Mouse (Mus musculus) adipocyte (in vitro differentiated cells): Measurements from ENCODE around the gene Stk39.

Experiments
- DNase-seq: peaks from one replicate; pipeline ENCODE4 v3.0.0-alpha.2; 2016; ENCODE audit warnings: low spot score

Stk39 gene

GRCm38 (mm10) chr2:68420223-68420622 is 51.8 kb downstream of the Stk39 start:
- DNase-seq: no peak

GRCm38 (mm10) chr2:68419746-68420145 is 52.3 kb downstream of the Stk39 start:
- DNase-seq: no peak

GRCm38 (mm10) chr2:68419165-68419564 is 52.9 kb downstream of the Stk39 start:
- no peak for DNase-seq

- DNase-seq: peak; percentile 89
Observed at GRCm38 (mm10) chr2:68417081-68417480, 55.0 kb downstream of the Stk39 start.

- DNase-seq: peak; percentile 78
Observed at GRCm38 (mm10) chr2:68415691-68416090, 56.4 kb downstream of the Stk39 start.

- no peak for DNase-seq
Observed at GRCm38 (mm10) chr2:68412149-68412548, 59.9 kb downstream of the Stk39 start.

- DNase-seq: no peak
Observed at GRCm38 (mm10) chr2:68411201-68411600, 60.9 kb downstream of the Stk39 start.

- no peak for DNase-seq
Observed at GRCm38 (mm10) chr2:68409640-68410215, 62.3 kb downstream of the Stk39 start.

- no peak for DNase-seq
Observed at GRCm38 (mm10) chr2:68408271-68408980, 63.6 kb downstream of the Stk39 start.

GRCm38 (mm10) chr2:68407179-68407950 is 64.7 kb downstream of the Stk39 start:
- DNase-seq: no peak

- no peak for DNase-seq
Observed at GRCm38 (mm10) chr2:68406571-68407074, 65.4 kb downstream of the Stk39 start.

- no peak for DNase-seq
Observed at GRCm38 (mm10) chr2:68405163-68405715, 66.8 kb downstream of the Stk39 start.

GRCm38 (mm10) chr2:68404274-68405162 is 67.5 kb downstream of the Stk39 start:
- no peak for DNase-seq

GRCm38 (mm10) chr2:68393611-68394549 is 78.2 kb downstream of the Stk39 start:
- DNase-seq: no peak

GRCm38 (mm10) chr2:68387824-68388582 is 84.1 kb downstream of the Stk39 start:
- DNase-seq: no peak

GRCm38 (mm10) chr2:68386313-68386863 is 85.7 kb downstream of the Stk39 start:
- no peak for DNase-seq

- no peak for DNase-seq
Observed at GRCm38 (mm10) chr2:68385654-68386312, 86.3 kb downstream of the Stk39 start.

GRCm38 (mm10) chr2:68383964-68384363 is 88.1 kb downstream of the Stk39 start:
- no peak for DNase-seq
